Mouse (Mus musculus): ENCODE data around the gene 2300002M23Rik.

- no peak for TF ChIP-seq GATA1 (IDR thresholded peaks at IDR 0.05; ENCODE audit: borderline replicate concordance, low read length)
- no peak for TF ChIP-seq FLI1 (IDR thresholded peaks at IDR 0.05; ENCODE audit: low read length)
Observed at GRCm38 (mm10) chr17:35569091-35569944, 2.1 kb downstream of the 2300002M23Rik start.
